Mouse (Mus musculus) spleen, adult 2 months (tissue): ENCODE data around the gene Rps26.

Experiments used
- CTCF ChIP-seq: fragments of 200-500 bp; IDR thresholded peaks from 2 replicates; pipeline ENCODE4 v1.5.1; 2011; ENCODE audit warnings: mild to moderate bottlenecking, inconsistent platforms; ENCODE audit not compliant: insufficient read depth, insufficient read length, insufficient replicate concordance; ENCODE audit errors: extremely low read depth
- POLR2A ChIP-seq: fragments of 200-500 bp; IDR thresholded peaks from 2 replicates; pipeline ENCODE4 v1.6.1; 2011; ENCODE audit warnings: low read depth, low read length, inconsistent platforms

GRCm38 (mm10) chr10:128663441-128664220 lies 37.1 kb upstream of the Rps26 start:
- no peak for TF ChIP-seq POLR2A
- TF ChIP-seq CTCF: no peak
